Mouse (Mus musculus) ES-Bruce4 (cell line): ENCODE measurements around the gene Galnt16. TPM values are rescaled to one million over a fixed set of nuclear protein-coding genes. Genes with fewer than 3 reads are reported as not detected.

Experiments used
- H3K27ac ChIP-seq: 2 replicates; pipeline ENCODE4 v1.5.1; 2012; ENCODE audit warnings: low read length, inconsistent platforms; ENCODE audit not compliant: insufficient read depth
- H3K27me3 ChIP-seq: 2 replicates; pipeline ENCODE4 v1.6.1; 2012; ENCODE audit warnings: mild to moderate bottlenecking, low read length, inconsistent platforms; ENCODE audit not compliant: control insufficient read depth, poor library complexity, insufficient read depth, severe bottlenecking
- H3K36me3 ChIP-seq: 2 replicates; pipeline ENCODE4 v1.6.1; 2012; ENCODE audit warnings: inconsistent platforms, mild to moderate bottlenecking, low read length, moderate library complexity; ENCODE audit not compliant: control insufficient read depth, poor library complexity, insufficient read depth, severe bottlenecking
- H3K4me1 ChIP-seq: one replicate; pipeline ENCODE4 v1.8.1; 2011; ENCODE audit warnings: low read length; ENCODE audit not compliant: control insufficient read depth, insufficient read depth
- H3K4me3 ChIP-seq: 2 replicates; pipeline ENCODE4 v1.5.1; 2011; ENCODE audit warnings: low read depth, mild to moderate bottlenecking, low read length
- H3K9ac ChIP-seq: 2 replicates; pipeline ENCODE4 v1.6.1; 2012; ENCODE audit warnings: low read depth, mild to moderate bottlenecking, inconsistent platforms; ENCODE audit not compliant: poor library complexity, severe bottlenecking
- H3K9me3 ChIP-seq: replicated peaks from 2 replicates; pipeline ENCODE4 v1.6.1; 2012; ENCODE audit warnings: mild to moderate bottlenecking, low read length, inconsistent platforms; ENCODE audit not compliant: control insufficient read depth, poor library complexity, insufficient read depth, severe bottlenecking
- CTCF ChIP-seq: IDR thresholded peaks from one replicate; pipeline ENCODE4 v1.8.1; 2011; ENCODE audit warnings: low read depth, low read length
- EP300 ChIP-seq: IDR thresholded peaks from 2 replicates; pipeline ENCODE4 v1.6.1; 2011; ENCODE audit warnings: low read depth, low read length; ENCODE audit not compliant: insufficient read depth
- POLR2A ChIP-seq: IDR thresholded peaks from one replicate; pipeline ENCODE4 v1.8.1; 2011; ENCODE audit warnings: low read length; ENCODE audit not compliant: insufficient read depth
- polyA plus RNA-seq: library from polyadenylated mRNA; stranded (reverse); fragments of >200 nt; gene quantifications from 2 replicates; pipeline ENCODE4 v1.2.4, GENCODE M21; 2011; ENCODE audit warnings: low read depth; ENCODE audit not compliant: missing spikeins, insufficient read depth, insufficient read length

Gene Galnt16
- polyA plus RNA-seq, 1 experiment = 0.58 TPM

GRCm38 (mm10) chr12:80601597-80602269 lies 83.7 kb downstream of the Galnt16 start:
- no peak for TF ChIP-seq POLR2A
- no peak for TF ChIP-seq EP300
- no peak for TF ChIP-seq CTCF
- Histone ChIP-seq H3K4me1 (peaks cover 2% of the 10 kb centered on the region), H3K9ac (no peak overlapping the region), H3K36me3 (no peaks in the 10 kb centered on the region), H3K9me3 (no peaks in the 10 kb centered on the region), H3K27me3 (no peaks in the 10 kb centered on the region), H3K27ac (no peak overlapping the region), H3K4me3 (no peak overlapping the region)

DNA sequence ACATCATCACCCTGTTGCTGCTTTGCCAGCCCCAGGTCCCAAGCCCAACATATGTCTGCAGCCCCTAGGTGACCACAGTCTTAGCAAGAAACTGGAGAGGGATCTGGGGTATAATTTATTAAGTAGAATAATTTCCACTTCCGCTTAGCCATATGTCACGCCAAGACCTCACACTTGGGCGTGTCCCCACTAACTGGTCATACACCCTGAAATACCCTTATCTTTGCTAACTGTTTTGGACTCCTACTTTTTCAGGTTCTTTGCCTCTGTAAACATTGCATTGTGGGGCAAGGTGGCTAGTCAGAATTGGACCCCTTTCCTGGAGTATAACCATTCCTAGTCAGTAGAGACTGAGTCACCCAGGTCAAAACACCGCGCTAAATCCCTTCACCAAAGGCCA lies 84.4 kb downstream of the Galnt16 start:
- H3K4me1 ChIP-seq = peaks cover 2% of the 10 kb centered on the region
- no peak for TF ChIP-seq CTCF
- no peaks in the 10 kb centered on the region for H3K36me3 ChIP-seq

DNA sequence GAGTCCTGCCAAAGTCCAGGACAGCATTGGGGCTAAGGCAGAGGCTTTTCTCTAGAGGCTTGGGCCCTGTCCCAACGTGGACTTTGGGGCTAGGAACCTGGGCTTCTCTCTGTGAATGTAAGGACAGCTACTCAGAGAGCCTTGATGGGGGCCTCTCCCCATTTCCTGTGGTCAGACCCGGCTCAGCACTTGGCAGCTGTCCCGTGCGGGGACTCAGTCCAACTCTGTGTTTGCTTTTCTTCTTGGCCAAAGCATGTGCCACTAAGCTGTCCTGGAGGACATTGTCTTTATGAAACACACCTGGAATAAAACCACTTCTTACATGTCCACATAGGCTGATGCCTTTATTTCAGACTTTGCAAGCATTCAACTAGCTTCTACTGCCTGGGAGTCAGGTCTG lies 85.5 kb downstream of the Galnt16 start:
- no peaks in the 10 kb centered on the region for H3K36me3 ChIP-seq
- H3K27ac ChIP-seq = no peak overlapping the region
- H3K27me3 ChIP-seq = no peaks in the 10 kb centered on the region
- H3K4me3 ChIP-seq = no peak overlapping the region
- H3K4me1 ChIP-seq = peaks cover 2% of the 10 kb centered on the region
- TF ChIP-seq CTCF (no peak), POLR2A (no peak), EP300 (no peak)
- H3K9ac ChIP-seq = no peak overlapping the region
- H3K9me3 ChIP-seq = no peaks in the 10 kb centered on the region

More for the DNA sequence above, 84.4 kb downstream of the Galnt16 start:
- no peaks in the 10 kb centered on the region for H3K27me3 ChIP-seq
- H3K9ac ChIP-seq = no peak overlapping the region
- H3K27ac ChIP-seq = no peak overlapping the region
- H3K4me3 ChIP-seq = no peak overlapping the region
- H3K9me3 ChIP-seq = no peaks in the 10 kb centered on the region

DNA sequence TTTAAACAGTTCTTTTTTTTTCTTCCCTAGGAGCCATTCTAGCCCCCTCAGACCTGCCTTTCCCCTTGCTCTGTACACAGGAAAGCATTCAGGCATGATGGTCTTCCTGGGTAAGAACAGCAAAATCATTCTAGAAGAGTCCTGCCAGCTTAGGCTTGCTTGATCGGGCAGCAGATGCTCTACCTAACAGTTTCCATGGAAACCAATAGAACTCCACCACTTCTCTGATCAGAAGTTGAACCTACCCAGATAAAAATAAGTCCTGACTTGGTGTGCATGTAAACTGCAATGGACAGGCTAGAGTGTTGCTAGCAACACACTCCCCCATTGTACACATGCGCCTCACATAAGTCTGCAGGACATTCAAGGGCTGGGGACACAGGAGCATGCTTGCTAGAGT lies 86.1 kb downstream of the Galnt16 start:
- Histone ChIP-seq H3K27ac (no peak overlapping the region), H3K4me1 (peaks cover 2% of the 10 kb centered on the region), H3K4me3 (no peak overlapping the region), H3K36me3 (no peaks in the 10 kb centered on the region), H3K9me3 (no peaks in the 10 kb centered on the region; the same call in 1 of the 2 replicates), H3K27me3 (no peaks in the 10 kb centered on the region), H3K9ac (no peak overlapping the region)
- TF ChIP-seq POLR2A (no peak), EP300 (no peak), CTCF (no peak)

GRCm38 (mm10) chr12:80608576-80608975 lies 90.5 kb downstream of the Galnt16 start:
- TF ChIP-seq CTCF (no peak), EP300 (no peak), POLR2A (no peak)
- Histone ChIP-seq H3K4me3 (no peak overlapping the region), H3K9me3 (no peaks in the 10 kb centered on the region; the same call in 1 of the 2 replicates), H3K27me3 (no peaks in the 10 kb centered on the region), H3K27ac (no peak overlapping the region), H3K4me1 (peaks cover 2% of the 10 kb centered on the region), H3K9ac (no peak overlapping the region), H3K36me3 (no peaks in the 10 kb centered on the region)

- Histone ChIP-seq H3K4me1 (no peaks in the 10 kb centered on the region), H3K27me3 (no peaks in the 10 kb centered on the region), H3K9me3 (no peaks in the 10 kb centered on the region; the same call in 1 of the 2 replicates), H3K36me3 (no peaks in the 10 kb centered on the region), H3K4me3 (no peak overlapping the region), H3K27ac (no peak overlapping the region), H3K9ac (no peak overlapping the region)
- no peak for TF ChIP-seq EP300
- TF ChIP-seq POLR2A = no peak
- no peak for TF ChIP-seq CTCF
These were observed 91.9 kb downstream of the Galnt16 start for GRCm38 (mm10) chr12:80609928-80610327.
